Mouse (Mus musculus) bone marrow, adult 2 months (tissue): ENCODE data around the gene Med13.

Source experiments
- CTCF ChIP-seq: fragments of 200-500 bp; IDR thresholded peaks from 2 replicates; pipeline ENCODE4 v1.5.1; 2011; ENCODE audit warnings: low read length, control low read depth; ENCODE audit not compliant: control insufficient read depth, insufficient read depth
- POLR2A ChIP-seq: fragments of 200-500 bp; IDR thresholded peaks from 2 replicates; pipeline ENCODE4 v1.6.1; 2011; ENCODE audit warnings: low read depth, mild to moderate bottlenecking, control low read depth, low read length, borderline replicate concordance; ENCODE audit not compliant: control insufficient read depth

- TF ChIP-seq CTCF = no peak
- TF ChIP-seq POLR2A = no peak
Measured at GRCm38 (mm10) chr11:86369003-86369402, 11.6 kb upstream of the Med13 start.
